Mouse (Mus musculus) kidney, adult 2 months (tissue): ENCODE data around the gene Rab3gap1. TPM values are rescaled to one million over a fixed set of nuclear protein-coding genes. Genes with fewer than 3 reads are reported as not detected.

Source experiments
- DNase-seq: peaks from one replicate; pipeline ENCODE4 v3.0.0; 2021
- H3K27ac ChIP-seq: fragments of 200-500 bp; 2 replicates; pipeline ENCODE4 v1.5.1; 2012; ENCODE audit warnings: low read depth, low read length, control low read depth, inconsistent platforms; ENCODE audit not compliant: insufficient read depth
- H3K27me3 ChIP-seq: fragments of 200-500 bp; replicated peaks from 2 replicates; pipeline ENCODE4 v1.6.1; 2012; ENCODE audit warnings: mild to moderate bottlenecking, moderate library complexity, low read length, inconsistent platforms; ENCODE audit not compliant: control insufficient read depth, insufficient read depth
- H3K36me3 ChIP-seq: fragments of 200-500 bp; 2 replicates; pipeline ENCODE4 v1.6.1; 2012; ENCODE audit warnings: mild to moderate bottlenecking, moderate library complexity, low read length, inconsistent platforms; ENCODE audit not compliant: control insufficient read depth, insufficient read depth
- H3K4me1 ChIP-seq: fragments of 200-500 bp; 2 replicates; pipeline ENCODE4 v1.6.1; 2011; ENCODE audit warnings: low read length; ENCODE audit not compliant: control insufficient read depth, insufficient read depth
- H3K4me3 ChIP-seq: fragments of 200-500 bp; 2 replicates; pipeline ENCODE4 v1.5.1; 2011; ENCODE audit warnings: mild to moderate bottlenecking, low read depth, low read length, control low read depth; ENCODE audit not compliant: insufficient read depth
- CTCF ChIP-seq: fragments of 200-500 bp; conservative IDR thresholded peaks from 2 replicates; pipeline ENCODE4 v1.5.1; 2011; ENCODE audit warnings: low read depth, mild to moderate bottlenecking, control low read depth, low read length, moderate library complexity, mixed read lengths; ENCODE audit not compliant: insufficient read depth, insufficient read length
- POLR2A ChIP-seq: fragments of 200-500 bp; IDR thresholded peaks from one replicate; pipeline ENCODE4 v1.6.1; 2011; ENCODE audit warnings: low read depth, low read length, control low read depth
- WGBS: fragments of 180-500 bp; shearing (Covaris S2); methylation state at CpG from one replicate; pipeline ENCODE4 v1.1.7; 2018; 5-methylcytosine and 5-hydroxymethylcytosine counted together
- polyA plus RNA-seq: library from polyadenylated mRNA; depleted of rRNA; stranded (reverse); fragments of >200 nt; gene quantifications from 2 replicates; pipeline ENCODE4 v1.2.3, GENCODE M21; 2012

Gene Rab3gap1
- polyA plus RNA-seq, 1 experiment, result 16.4 TPM

- DNase-seq, result no peak
- 91% methylated on average over 5 of the region's 5 CpGs for WGBS
- Histone ChIP-seq H3K27ac (no peak overlapping the region), H3K36me3 (no peaks in the 10 kb centered on the region), H3K27me3 (no peaks in the 10 kb centered on the region), H3K4me3 (no peak overlapping the region), H3K4me1 (no peaks in the 10 kb centered on the region)
- TF ChIP-seq POLR2A, result no peak
- TF ChIP-seq CTCF, result no peak
Measured at GRCm38 (mm10) chr1:127845472-127845871, 23.1 kb upstream of the Rab3gap1 start.

- no peak overlapping the region for H3K4me3 ChIP-seq
- H3K36me3 ChIP-seq, result no peaks in the 10 kb centered on the region
- H3K27ac ChIP-seq, result no peak overlapping the region
- TF ChIP-seq POLR2A (no peak), CTCF (no peak)
- no peaks in the 10 kb centered on the region for H3K4me1 ChIP-seq
- no peaks in the 10 kb centered on the region for H3K27me3 ChIP-seq
- WGBS, result 61% methylated on average over 7 of the region's 7 CpGs
- DNase-seq, result no peak
Measured at GRCm38 (mm10) chr1:127850075-127850610, 18.4 kb upstream of the Rab3gap1 start.

GRCm38 (mm10) chr1:127854486-127855222 lies 13.9 kb upstream of the Rab3gap1 start, which contains the start of gene Map3k19:
Map3k19 (minus strand) TSS chr1:127855031.
- no peak for DNase-seq
- Histone ChIP-seq H3K4me1 (no peaks in the 10 kb centered on the region), H3K27ac (no peak within 1 kb of the TSS), H3K36me3 (no peaks in the 10 kb centered on the region), H3K27me3 (no peaks in the 10 kb centered on the region), H3K4me3 (no peak within 1 kb of the TSS)
- TF ChIP-seq POLR2A (no peak), CTCF (no peak)
- WGBS, result 78% methylated on average over 14 of the region's 14 CpGs

- H3K36me3 ChIP-seq, result no peaks in the 10 kb centered on the region
- no peaks in the 10 kb centered on the region for H3K27me3 ChIP-seq
- no peak for DNase-seq
- H3K4me1 ChIP-seq, result no peaks in the 10 kb centered on the region
- H3K27ac ChIP-seq, result no peak overlapping the region
- no peak for TF ChIP-seq POLR2A
- TF ChIP-seq CTCF, result no peak
- 77% methylated on average over 9 of the region's 9 CpGs for WGBS
- no peak overlapping the region for H3K4me3 ChIP-seq
Measured at GRCm38 (mm10) chr1:127858945-127859648, 9.5 kb upstream of the Rab3gap1 start.

GRCm38 (mm10) chr1:127859799-127860400 lies 8.7 kb upstream of the Rab3gap1 start:
- DNase-seq, result no peak
- 57% methylated on average over 6 of the region's 6 CpGs for WGBS
- Histone ChIP-seq H3K4me3 (no peak overlapping the region), H3K4me1 (no peaks in the 10 kb centered on the region), H3K27me3 (no peaks in the 10 kb centered on the region), H3K36me3 (no peaks in the 10 kb centered on the region), H3K27ac (no peak overlapping the region)
- TF ChIP-seq CTCF (no peak), POLR2A (no peak)

- TF ChIP-seq POLR2A (no peak), CTCF (no peak)
- no peaks in the 10 kb centered on the region for H3K27me3 ChIP-seq
- H3K4me1 ChIP-seq, result no peaks in the 10 kb centered on the region
- H3K36me3 ChIP-seq, result no peaks in the 10 kb centered on the region
- no peak overlapping the region for H3K27ac ChIP-seq
- H3K4me3 ChIP-seq, result no peak overlapping the region
- no peak for DNase-seq
- 96% methylated on average over 4 of the region's 4 CpGs for WGBS
Measured at GRCm38 (mm10) chr1:127860492-127860891, 8.1 kb upstream of the Rab3gap1 start.

GRCm38 (mm10) chr1:127861900-127862299 lies 6.7 kb upstream of the Rab3gap1 start:
- no peak overlapping the region for H3K27ac ChIP-seq
- WGBS, result 80% methylated on average over 5 of the region's 5 CpGs
- DNase-seq, result no peak
- TF ChIP-seq POLR2A (no peak), CTCF (no peak)
- no peaks in the 10 kb centered on the region for H3K36me3 ChIP-seq
- no peaks in the 10 kb centered on the region for H3K27me3 ChIP-seq
- H3K4me3 ChIP-seq, result no peak overlapping the region
- H3K4me1 ChIP-seq, result no peaks in the 10 kb centered on the region
